Mouse (Mus musculus) erythroblast, adult 5-6 weeks (primary cell): ENCODE results near the gene Klhl6. TPM values are rescaled to one million over a fixed set of nuclear protein-coding genes. Genes with fewer than 3 reads are reported as not detected.

Source experiments
- ATAC-seq: replicated peaks from 2 replicates; pipeline ENCODE4 v1.8.0; 2016; ENCODE audit warnings: moderate number of reproducible peaks, mild to moderate bottlenecking, moderate TSS enrichment, inconsistent platforms; ENCODE audit not compliant: poor library complexity, low FRiP score, severe bottlenecking
- total RNA-seq, 2 experiments: library from RNA; stranded (forward) in 1 of 2; stranded (reverse) in 1 of 2; fragments of 150-400 nt in 1 of 2; fragments of 200-764, 138-1000 nt in 1 of 2; gene quantifications; 2 replicates each; pipeline versions ENCODE4 v1.2.3 to v1.2.4; 2015 to 2017; ENCODE audit warnings: low replicate concordance in 2 of 2

Gene Klhl6
- total RNA-seq, 2 experiments from 2014 or later = 9.8 to 15.8 TPM

DNA sequence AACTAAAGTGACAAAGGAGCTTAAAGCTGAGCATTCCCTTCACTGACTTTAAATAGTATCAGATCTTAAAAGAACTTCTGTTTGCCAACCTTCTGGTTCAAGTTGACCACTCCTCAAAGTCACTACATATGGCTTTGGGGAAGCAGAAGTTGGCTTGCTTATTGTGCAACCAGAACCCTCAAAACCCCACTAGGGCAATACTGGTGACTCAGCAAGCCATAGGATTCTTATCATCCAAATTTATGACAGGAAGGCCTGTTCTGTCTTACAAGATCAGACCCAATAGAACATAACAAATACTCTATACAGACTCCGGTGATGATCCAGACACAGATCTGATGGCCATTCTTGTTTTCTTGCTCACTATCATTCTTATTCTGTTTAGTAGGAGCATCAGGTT is 9.4 kb downstream of the Klhl6 start:
- no peak for ATAC-seq

DNA sequence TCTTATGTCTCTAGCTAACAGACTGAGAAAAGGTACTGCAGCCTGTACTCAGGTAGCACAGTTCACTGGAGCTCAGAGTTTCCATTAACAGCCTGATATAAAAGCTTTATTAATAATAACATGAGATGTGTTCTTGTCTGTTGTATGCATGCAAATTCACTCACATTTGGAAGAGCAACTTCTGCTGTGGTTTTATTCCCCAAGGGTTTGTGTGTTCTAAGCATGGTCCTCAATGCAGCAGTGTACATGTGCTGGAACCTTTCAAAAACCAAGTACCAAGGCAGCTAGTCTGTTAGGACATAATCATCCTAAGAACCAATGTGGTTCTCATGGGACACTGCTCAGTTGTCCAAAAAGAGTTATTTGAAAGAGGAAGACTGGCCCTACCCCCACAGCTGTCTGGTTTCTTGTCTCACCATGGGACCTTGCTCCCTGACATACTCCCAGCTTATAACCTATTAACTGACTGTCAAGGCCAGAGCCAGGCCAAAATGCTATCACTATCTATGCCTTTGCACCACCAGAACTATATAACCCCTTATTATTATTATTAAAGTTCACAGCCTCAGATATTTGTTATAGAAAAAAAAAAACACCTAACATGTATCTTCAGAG is 10.0 kb downstream of the Klhl6 start:
- ATAC-seq = no peak

DNA sequence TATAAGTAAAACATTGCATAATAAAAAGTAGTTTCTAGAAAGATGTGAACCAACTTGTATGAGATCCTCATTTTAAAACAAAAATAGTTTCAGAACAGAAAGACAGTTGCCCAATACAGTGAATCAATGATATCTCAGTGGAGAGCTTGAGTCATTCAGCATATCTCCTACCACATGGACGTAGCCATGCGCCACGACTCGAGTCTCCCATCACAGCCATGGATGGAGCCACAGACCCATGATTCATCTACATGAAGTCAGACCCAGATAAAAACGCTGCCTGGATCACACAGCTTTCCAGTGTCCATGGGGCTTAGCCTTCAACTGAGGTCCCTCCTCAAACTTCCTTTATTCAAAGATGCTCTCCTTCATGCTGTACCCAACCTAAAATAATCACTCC is 13.3 kb downstream of the Klhl6 start:
- ATAC-seq = no peak

DNA sequence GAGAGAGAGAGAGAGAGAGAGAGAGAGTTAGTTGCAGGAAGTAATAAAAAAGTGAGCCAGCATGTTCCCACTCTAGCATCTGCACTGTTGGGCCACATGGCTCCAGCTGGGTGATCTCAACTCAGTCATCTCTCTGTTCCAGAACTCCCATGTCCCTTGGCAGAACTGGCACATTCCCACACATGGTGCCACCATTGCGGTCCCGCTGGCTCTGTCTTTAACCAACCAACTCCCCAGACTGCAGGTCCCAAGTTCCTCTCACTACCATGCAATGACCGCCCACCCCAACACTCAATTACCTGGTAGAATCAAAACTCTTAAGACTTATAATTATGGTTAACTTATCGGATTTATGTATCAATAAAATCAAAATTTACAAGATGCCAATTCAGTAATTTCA is 14.2 kb downstream of the Klhl6 start:
- no peak for ATAC-seq

DNA sequence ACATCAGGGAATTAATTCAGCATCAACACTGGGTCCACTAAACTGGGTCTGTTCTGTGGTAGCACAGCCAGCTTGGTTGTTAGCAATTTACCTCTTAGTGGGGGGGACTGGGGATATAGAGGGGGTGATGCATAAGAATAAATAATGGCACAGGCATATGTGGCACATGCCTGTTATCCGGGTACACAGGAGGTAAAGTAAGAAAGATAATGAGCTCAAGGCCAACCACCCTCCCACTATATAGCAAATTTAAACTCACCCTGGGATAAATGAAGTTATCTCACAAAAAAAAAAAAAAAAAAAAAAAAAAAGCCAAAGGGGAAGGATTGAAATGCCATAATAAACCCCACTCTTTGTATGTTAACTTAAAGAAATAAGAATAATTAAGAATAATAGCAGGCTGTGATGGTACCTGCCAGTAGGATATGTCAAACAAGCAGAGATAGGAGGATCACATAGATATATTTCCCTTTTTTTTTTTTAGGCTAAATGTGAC is 14.9 kb downstream of the Klhl6 start:
- no peak for ATAC-seq

DNA sequence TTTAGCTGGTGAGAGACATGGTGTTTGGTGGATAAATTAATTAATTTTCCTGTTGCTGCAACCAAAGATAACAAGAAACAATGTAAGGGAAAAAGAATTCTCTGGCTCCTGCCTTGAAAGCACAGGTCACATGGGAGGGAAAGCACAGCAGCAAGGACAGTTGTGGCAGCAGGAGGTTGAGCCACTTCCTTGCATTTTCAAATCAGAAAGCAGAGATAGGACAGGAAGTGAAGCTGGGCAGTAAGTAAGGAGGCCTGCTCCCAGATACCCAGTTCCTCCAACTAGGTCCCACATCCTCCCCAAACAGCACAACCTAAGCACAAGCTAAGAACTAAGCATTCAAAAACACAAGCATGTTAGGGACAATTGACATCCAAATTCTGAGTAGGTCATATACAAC is 15.9 kb downstream of the Klhl6 start:
- ATAC-seq = no peak

DNA sequence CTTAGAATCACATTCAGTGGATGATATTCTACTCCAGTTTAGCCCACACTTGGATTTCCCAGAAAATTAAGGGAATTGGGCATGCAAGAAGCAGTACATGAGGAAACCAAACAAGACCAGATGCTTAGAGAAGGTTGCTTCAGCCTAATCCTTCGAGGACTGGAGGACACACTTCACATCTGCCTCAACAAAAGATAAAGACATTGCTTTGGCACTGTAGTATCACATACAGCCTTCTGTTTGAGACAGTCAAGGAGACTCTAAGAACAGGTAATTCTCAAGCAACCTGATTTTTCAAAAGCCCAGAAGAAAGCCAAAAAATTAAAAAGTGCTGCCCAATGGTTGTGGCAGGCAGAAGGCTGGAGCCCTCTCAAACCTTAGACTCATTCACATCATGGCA is 16.4 kb downstream of the Klhl6 start:
- no peak for ATAC-seq

DNA sequence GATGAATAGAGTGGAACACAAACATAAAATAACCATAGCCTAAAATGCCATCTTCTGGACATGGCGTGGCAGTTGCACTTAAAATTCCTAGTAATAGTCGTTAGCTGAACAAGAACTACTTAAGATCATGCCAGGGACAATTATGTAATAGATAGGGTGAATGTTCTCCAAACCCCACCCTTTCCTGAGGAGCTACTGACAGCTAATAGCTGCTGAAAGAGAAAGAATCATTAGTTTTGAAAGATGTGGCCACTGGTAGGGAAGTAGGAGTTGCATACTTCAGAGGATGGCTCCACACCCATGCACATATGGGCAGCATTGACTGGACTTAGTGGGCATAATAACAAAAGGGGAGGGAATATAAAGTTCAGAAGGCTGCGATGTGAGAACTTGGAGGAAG is 19.9 kb downstream of the Klhl6 start:
- no peak for ATAC-seq

DNA sequence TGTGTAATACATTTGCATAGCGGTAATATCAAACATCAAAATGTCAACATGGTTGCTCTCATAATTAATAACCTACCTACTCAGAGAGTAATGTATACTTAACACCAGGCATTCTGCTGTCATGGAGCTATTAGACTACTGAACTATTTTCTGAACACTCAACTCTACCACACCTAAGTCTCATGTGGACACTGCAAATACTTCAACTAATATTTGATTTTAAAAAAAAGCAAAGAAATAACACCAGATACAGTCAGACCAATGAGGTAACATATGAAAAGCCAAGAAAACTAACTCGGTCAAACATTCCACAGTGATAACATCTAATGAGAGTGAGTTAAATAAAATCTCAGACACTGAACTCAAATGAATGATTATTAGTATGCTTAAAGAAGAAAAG is 21.8 kb downstream of the Klhl6 start:
- no peak for ATAC-seq

DNA sequence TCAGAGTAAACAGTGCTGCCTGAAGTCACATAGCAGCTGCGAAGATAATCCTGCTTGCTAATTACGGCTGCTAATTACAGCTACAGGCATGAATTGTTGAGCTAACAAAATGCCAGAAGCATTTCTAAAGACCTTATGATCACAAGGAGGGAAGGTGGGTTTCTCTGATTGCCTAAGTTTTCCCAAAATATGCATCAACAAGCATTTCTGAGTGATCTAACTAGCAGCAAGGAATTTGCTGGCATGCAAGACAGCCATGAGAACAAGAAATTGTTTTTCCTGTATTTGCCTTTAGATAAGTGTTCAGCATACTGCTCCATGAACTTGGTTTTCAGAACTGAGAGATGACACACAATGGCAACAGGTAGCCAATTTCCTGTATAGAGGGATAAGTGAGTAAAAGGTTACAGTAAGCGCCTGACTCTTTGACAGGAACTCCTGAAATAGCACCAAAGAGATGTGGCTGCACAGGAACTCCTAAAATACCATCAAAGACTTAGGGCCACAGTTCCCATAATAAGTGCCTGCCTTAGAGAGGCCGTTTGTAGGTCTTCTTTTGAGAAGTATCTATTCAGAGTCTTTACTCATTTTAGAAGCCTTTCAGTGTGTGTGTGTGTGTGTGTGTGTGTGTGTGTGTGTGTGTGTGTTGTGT is 22.3 kb downstream of the Klhl6 start:
- no peak for ATAC-seq

DNA sequence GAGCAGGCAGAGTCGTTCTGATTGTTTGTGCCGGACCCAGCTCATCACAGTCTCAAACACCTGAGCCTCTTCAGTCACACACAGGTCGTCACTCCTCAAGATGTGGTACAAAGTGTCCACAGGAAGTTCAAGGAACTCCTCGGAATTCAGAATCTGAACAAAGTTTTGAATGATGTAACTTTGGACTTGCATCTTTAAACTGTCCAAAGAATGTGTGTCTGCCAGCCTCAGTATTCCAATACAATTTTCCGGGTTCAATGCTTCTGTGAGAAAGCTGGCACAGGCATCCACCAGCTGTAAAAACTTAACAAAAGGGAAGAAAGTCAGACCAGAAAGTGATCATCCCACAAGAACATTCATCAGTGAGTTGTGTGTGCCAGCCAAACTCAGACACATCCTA is 25.8 kb downstream of the Klhl6 start:
- ATAC-seq = no peak

DNA sequence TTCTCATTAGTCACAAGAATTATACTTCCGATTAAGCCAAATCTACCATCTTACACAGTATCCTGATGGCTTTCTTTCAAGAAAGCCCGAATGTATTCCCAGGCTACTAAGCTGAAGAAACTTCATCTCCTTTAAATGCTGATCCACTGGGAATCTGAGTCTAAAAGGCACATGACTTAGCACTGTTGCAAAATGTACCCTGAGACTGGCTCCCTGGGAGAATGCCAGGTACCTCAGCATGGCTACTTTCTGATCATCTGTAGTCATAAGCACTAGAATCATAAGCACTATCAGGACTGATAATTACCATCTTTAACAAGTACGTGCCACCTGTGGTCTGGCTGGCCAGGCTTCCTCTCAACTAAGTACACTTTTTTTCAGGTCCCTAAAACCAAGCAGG is 35.5 kb downstream of the Klhl6 start:
- no peak for ATAC-seq

DNA sequence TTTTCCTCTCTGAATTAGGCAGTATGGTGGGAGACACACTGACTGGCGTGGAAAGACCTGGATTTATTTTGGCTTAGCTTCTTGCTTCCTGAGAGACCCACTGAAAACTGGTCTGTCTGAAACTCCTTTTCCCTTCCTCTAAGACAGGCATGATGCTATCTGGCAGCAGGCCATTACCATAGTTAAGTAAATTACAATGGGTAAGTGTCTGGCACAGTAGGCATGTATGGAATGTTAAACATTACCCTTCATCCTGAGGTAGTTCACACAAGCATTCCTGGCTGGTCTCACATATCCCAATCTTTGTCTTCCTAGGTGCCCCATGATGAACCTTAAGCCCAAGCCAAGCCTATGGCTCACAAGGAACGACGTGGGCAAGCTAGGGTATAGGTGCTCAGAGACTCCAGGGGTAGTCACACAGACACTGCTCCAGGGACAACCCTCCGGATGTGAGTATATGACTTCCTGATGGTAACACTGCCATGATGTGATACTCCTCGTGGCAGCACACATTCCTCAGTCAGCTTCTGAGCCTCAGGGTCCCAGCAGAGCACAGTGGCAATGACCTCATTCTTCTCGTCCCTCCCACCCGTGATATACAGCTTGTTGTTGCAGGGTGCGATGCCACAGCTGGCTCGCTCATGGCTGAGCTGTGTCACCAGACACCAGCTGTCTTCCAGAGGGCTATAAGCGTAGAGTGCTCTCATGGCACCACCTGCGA is 36.1 kb downstream of the Klhl6 start:
- no peak for ATAC-seq

DNA sequence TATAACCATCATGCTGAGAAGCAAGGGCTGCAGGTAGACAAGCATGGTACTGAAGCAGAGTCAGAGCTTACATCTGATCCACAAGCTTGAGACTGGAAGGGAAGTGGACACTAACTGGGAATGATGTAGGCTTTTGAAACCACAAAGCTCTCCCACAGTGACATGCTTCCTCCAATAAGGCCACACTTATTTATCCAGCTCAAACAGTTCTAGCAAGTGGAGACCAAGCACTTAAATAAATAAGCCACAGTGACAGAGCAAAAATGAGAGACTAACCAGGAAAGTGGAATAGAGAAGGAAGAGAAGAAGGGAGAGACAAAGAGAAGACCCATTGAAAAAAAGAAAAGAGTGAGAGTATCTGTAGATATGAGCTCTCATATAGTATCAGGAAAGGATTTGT is 62.0 kb downstream of the Klhl6 start:
- ATAC-seq = no peak

DNA sequence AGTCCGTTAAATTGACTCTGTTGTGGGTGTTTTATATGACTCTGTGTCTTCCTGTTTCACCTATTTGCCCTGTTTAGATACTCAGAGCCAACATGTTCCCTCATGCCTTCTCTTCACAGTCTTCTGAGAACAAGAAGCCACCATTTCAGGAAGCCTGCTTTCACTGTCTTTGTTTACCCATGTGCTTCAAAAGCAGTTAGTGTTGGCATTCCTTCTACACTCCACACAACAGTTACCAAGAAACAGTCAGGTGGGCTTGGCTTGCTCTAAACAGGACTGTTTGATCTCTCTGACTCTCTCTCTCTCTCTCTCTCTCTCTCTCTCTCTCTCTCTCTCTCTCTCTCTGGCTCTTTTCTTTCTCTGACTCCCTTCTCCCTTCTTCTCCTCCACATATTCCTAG is 64.6 kb downstream of the Klhl6 start:
- ATAC-seq = no peak

DNA sequence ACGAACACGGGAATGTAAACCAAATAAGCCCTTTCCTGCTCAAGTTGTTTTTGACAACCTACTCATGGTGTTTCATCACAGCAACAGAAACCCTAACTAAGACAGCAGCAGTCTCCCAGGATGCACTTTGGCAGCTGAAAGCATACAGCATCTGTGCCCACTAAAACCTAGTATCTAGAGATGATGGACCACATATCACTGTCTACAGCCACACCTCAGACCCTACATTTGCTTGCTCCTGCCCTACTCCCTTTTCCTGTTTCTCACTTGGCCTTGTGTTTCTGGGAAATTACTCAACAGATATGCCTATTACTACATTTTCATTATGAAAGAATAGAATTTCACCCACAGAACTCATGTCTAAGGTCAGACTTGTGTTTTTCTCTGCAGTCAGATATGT is 70.3 kb downstream of the Klhl6 start:
- ATAC-seq = no peak

DNA sequence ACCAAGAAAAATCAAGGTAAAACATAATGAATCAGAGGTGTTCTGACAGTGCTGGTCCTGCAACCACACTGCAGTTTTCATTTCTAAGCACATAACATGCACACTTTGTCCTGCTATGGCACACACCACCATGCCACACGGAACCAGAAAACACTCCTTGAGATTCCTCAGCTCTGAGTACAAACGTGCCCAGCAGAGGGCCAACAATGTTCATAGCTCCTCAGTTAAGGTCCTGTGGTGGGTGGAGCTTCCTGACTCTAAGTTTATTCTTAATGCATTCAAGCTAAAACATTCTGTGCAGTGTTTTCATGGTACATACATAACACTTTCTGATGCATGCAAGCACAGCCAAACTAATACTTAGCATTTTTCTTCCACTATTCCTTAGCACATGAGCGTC is 74.5 kb downstream of the Klhl6 start:
- ATAC-seq = no peak

DNA sequence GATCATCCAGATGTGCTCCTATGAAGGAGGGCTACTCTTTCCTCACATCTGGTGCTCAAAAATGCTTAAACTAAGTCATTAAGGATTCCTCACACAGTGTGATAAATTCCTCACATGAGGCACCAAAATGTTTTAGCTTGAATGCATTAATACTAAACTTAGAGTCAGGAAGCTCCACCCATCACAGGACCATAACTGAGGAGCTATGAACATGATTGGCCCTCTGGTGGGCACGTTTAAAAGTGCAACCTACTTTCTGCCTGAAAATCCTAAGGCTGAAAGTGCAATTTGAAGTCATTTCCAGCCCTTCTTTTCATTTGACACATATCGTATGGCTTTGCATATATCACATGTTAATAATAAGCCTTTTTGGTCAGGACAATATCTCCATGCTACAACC is 75.7 kb downstream of the Klhl6 start:
- no peak for ATAC-seq

DNA sequence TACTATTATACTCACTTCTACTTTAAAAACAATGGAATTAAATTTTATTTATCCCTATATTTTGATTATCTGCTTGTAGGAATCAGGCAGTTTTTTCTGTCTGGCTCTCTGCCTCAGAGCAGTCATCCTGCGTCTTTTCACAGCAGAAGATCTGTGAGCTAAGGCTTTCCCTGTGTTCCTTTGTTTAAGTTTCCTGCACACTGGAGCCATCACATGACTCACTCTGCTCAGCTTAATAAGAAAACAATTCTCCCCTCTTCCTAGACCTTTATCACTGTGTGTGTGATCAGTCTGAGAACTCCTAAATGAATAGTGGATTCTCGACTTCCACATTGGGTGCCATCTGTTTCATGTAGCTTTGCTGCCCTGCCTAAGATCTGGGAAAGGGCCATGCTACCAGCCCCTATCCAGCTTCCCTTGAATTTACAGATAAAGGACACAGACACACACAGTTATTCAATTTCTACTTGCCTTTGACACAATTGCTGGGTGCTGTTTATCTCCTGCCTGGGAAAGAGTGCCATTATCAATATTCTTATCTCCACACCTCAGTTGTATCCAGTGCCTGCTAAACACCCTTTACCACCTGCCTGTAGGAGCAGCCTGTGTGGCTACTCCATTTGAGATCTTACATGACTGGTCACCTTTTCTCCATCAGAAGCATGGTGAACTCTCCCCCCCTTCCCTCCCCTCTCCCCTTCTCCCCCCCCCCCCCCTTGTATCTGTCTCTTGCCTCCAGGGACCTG is 77.9 kb downstream of the Klhl6 start:
- ATAC-seq = no peak

DNA sequence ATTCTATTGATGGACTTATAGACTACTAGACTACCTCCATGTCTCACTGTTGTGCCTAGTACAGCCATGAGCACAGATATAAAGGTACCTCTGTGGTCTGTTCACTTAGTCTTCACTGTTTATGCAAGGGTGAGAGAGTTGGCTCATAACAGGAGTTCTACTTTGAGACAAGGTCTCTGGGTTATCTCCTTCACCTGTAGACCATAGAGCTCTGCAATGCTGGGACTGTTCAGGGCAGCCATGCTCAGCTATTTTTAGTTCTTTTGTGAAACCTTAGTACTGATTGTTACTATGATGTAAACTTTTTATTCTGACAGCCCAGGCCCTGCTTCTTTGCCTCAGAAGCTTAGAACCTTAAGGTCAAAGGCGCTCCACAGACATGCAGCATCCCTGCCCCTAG is 79.0 kb downstream of the Klhl6 start:
- ATAC-seq = no peak
